Mouse (Mus musculus) heart, embryonic 12.5 days (tissue): ENCODE data around the gene Fam3c. TPM values are rescaled to one million over a fixed set of nuclear protein-coding genes. Genes with fewer than 3 reads are reported as not detected.

Experiments
- ATAC-seq: fragments of 200-750 bp; cut with Nextera tagmentation; 2 replicates; pipeline ENCODE4 v1.8.0; 2017; ENCODE audit warnings: moderate TSS enrichment, moderate library complexity; ENCODE audit not compliant: insufficient number of reproducible peaks, low FRiP score
- H3K27ac ChIP-seq: fragments of 300-500 bp; sonication (generic); 2 replicates; pipeline ENCODE4 v1.5.1; 2016; ENCODE audit warnings: mild to moderate bottlenecking, moderate library complexity; ENCODE audit not compliant: poor library complexity, severe bottlenecking
- H3K27me3 ChIP-seq: fragments of 300-500 bp; sonication (generic); replicated peaks from 2 replicates; pipeline ENCODE4 v1.6.1; 2016; ENCODE audit warnings: mild to moderate bottlenecking, moderate library complexity
- H3K36me3 ChIP-seq: fragments of 300-500 bp; sonication (generic); 2 replicates; pipeline ENCODE4 v1.6.1; 2016; ENCODE audit warnings: mild to moderate bottlenecking, moderate library complexity
- H3K4me1 ChIP-seq: fragments of 300-500 bp; sonication (generic); replicated peaks from 2 replicates; pipeline ENCODE4 v1.6.1; 2016; ENCODE audit warnings: mild to moderate bottlenecking
- H3K4me2 ChIP-seq: fragments of 300-500 bp; sonication (generic); 2 replicates; pipeline ENCODE4 v1.6.1; 2016; ENCODE audit warnings: mild to moderate bottlenecking, moderate library complexity
- H3K4me3 ChIP-seq: fragments of 300-500 bp; sonication (generic); 2 replicates; pipeline ENCODE4 v1.5.1; 2016; ENCODE audit warnings: mild to moderate bottlenecking
- H3K9ac ChIP-seq: fragments of 300-500 bp; sonication (generic); 2 replicates; pipeline ENCODE4 v1.6.1; 2016; ENCODE audit warnings: mild to moderate bottlenecking, moderate library complexity
- H3K9me3 ChIP-seq: fragments of 300-500 bp; sonication (generic); replicated peaks from 2 replicates; pipeline ENCODE4 v1.6.1; 2016; ENCODE audit warnings: mild to moderate bottlenecking, moderate library complexity
- WGBS: fragments of 180-500 bp; shearing (Covaris S2); methylation state at CpG from one replicate; pipeline ENCODE4 v1.1.7; 2016; 5-methylcytosine and 5-hydroxymethylcytosine counted together
- polyA plus RNA-seq: library from polyadenylated mRNA; unstranded; fragments of >200 nt; fragmentation: Nextera tagmentation; extraction: Ambion mirVana; gene quantifications from 2 replicates; pipeline ENCODE4 v1.2.1, GENCODE M21; 2016

The Fam3c gene
- 53.6 and 56.2 TPM in 2 replicates for polyA plus RNA-seq

DNA sequence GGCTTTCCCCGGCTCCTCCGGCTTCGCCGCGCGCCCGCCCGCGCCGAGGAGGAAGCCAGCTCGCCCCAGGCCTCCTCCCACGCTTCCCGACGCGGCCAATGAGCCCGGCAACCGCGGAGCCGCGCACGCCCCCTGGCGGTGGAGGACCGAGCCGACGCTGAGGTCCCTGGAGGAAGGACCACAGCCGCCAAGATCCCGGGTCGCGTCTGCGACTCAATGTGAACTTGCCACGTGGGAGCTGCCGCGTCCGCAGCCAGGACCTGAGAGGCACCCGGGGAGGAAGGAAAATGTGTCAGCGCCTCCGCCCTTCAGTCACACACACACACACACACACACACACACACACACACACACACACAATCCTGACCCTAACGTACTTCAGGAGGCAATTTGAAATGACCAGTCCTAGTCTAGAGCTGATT lies at the start of gene Fam3c:
Gene Fam3c, minus strand, starts transcription at position 158 of the 422 bp plus-strand sequence.
- under 1% methylated on average over 26 of the region's 38 CpGs for WGBS

DNA sequence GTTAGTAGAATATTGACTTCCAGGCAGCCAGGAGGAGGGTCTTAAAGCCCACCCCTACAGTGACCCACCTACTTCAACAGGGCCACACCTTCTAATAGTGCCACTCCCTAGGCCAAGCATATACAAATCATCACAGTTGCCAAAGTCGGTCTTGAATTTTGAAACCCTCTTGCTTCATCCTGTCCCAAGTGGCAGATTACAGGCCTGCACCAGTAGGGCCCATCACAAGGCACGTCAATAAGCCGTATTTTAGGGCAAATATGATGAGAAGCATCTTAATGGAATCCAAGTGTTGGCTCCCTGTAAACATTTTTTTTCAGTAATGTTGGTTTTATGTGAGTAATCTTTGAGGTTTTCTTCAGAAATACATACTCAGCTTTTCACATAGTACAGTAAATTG lies 49.0 kb upstream of the Fam3c start:
- Histone ChIP-seq H3K27me3 (no peaks in the 10 kb centered on the region), H3K9me3 (no peaks in the 10 kb centered on the region), H3K9ac (no peak overlapping the region), H3K4me2 (no peak overlapping the region), H3K27ac (no peak overlapping the region), H3K4me3 (no peak overlapping the region), H3K4me1 (no peaks in the 10 kb centered on the region), H3K36me3 (no peaks in the 10 kb centered on the region)
- ATAC-seq, result no peak
- 83% methylated on average over 3 of the region's 3 CpGs for WGBS

More for the DNA sequence above, at the start of gene Fam3c:
- Histone ChIP-seq H3K27ac (peak within 1 kb of the TSS; percentile 82), H3K27me3 (no peaks in the 10 kb centered on the region), H3K36me3 (no peaks in the 10 kb centered on the region), H3K4me1 (peaks cover 14% of the 10 kb centered on the region), H3K9ac (peak within 1 kb of the TSS; percentile 96), H3K4me3 (peak within 1 kb of the TSS; percentile 92), H3K4me2 (peak within 1 kb of the TSS; percentile 84), H3K9me3 (no peaks in the 10 kb centered on the region)
- ATAC-seq, result peak; percentile 93

DNA sequence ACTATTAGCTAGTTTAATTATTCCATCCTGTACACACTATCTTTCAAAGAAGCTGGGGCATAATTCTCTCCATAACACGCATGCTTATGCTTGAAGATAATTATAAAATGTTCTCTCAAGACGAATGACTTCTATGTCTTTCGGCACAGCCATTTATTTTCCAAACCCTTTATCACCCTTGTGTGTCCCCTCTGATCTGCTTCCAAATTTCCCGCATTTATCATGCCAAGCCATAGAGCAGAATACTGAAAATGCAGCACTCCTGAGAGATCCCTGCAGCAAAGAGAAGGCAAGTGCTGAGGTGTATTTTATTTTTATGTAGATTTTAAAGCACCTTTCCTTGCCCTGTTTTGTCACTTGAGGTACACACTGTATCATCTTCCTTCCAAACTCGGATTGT lies 47.7 kb upstream of the Fam3c start:
- 69% methylated on average over 5 of the region's 5 CpGs for WGBS
- Histone ChIP-seq H3K4me2 (no peak overlapping the region), H3K4me1 (no peaks in the 10 kb centered on the region), H3K27me3 (no peaks in the 10 kb centered on the region), H3K4me3 (no peak overlapping the region), H3K9ac (no peak overlapping the region), H3K27ac (no peak overlapping the region), H3K9me3 (no peaks in the 10 kb centered on the region), H3K36me3 (no peaks in the 10 kb centered on the region)
- ATAC-seq, result no peak

DNA sequence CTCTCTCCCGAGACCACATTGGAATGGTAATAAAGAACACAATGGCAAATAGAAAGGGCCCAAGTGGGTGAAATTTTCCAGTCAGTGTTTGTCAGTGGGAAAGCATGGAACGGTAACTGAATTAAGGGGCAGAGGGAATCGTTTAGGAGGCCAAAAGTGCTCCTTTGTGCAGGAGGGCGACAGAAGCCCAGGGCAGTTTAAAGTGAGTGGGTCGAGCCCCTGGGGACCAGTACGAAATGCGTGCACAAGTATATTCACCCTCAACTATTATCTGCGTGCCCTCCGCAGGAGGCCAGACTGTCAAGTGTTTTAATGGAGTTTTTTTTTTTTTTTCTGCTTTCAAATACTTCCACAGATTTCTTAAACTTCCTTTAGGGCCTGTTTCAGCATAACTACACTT lies 47.3 kb upstream of the Fam3c start:
- H3K4me2 ChIP-seq, result no peak overlapping the region
- H3K4me3 ChIP-seq, result no peak overlapping the region
- no peak overlapping the region for H3K9ac ChIP-seq
- H3K27me3 ChIP-seq, result no peaks in the 10 kb centered on the region
- ATAC-seq, result no peak
- 82% methylated on average over 9 of the region's 9 CpGs for WGBS
- no peaks in the 10 kb centered on the region for H3K9me3 ChIP-seq
- H3K4me1 ChIP-seq, result no peaks in the 10 kb centered on the region
- no peak overlapping the region for H3K27ac ChIP-seq
- no peaks in the 10 kb centered on the region for H3K36me3 ChIP-seq

DNA sequence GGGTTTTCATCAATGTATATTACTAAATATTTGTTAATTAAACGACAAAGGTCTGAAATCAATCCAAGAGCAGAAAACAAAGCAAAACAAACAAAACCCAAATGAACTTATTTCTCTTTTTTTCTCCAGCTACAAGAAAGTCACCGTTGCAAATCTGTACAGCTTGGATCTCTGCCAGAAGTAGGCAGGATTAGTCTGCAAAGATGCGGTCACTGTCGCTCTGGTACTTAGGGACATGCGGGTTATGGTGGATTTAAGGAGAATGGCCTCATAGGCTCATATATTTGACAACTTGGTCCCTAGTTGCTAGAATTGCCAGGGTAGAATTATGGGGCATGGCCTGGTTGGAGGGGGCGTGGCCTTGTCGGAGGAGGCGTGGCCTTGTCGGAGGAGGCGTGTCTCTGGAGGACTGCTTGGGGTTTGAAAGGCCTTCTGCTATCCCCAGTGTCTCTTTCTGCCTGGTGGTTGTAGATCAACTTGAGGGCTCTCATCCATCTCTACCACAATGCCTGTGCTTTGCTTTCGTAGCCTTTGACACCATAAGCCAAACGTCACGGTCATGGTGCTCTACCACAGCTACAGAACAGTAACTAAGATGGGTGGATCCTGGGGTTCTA lies 46.6 kb upstream of the Fam3c start:
- Histone ChIP-seq H3K9ac (no peak overlapping the region), H3K4me1 (no peaks in the 10 kb centered on the region), H3K36me3 (no peaks in the 10 kb centered on the region), H3K27me3 (no peaks in the 10 kb centered on the region), H3K4me3 (no peak overlapping the region), H3K4me2 (no peak overlapping the region), H3K27ac (no peak overlapping the region), H3K9me3 (no peaks in the 10 kb centered on the region)
- ATAC-seq, result no peak
- 73% methylated on average over 13 of the region's 13 CpGs for WGBS

DNA sequence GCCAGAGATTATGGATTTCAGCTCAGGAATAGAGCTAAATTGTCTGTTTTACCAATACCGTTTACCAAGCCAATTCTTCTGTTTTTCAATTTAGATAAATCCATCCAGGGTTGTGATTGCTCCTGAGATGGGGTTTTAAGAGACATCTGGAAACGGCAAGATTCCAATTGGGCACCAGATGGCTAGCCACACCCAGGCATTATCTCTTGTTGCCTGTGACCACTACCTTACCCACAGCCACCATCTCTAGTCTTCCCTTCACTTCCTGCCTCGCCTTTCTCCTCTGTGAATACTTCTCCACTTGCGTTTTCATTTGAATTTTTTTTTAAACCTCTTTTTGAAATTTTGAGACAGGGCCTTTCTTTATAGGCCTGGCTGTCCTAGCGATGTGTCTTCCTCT lies 46.0 kb upstream of the Fam3c start:
- no peak for ATAC-seq
- Histone ChIP-seq H3K4me1 (no peaks in the 10 kb centered on the region), H3K4me3 (no peak overlapping the region), H3K36me3 (no peaks in the 10 kb centered on the region), H3K4me2 (no peak overlapping the region), H3K9me3 (no peaks in the 10 kb centered on the region), H3K9ac (no peak overlapping the region), H3K27ac (no peak overlapping the region), H3K27me3 (no peaks in the 10 kb centered on the region)
- WGBS, result 62% methylated on average over 5 of the region's 5 CpGs

DNA sequence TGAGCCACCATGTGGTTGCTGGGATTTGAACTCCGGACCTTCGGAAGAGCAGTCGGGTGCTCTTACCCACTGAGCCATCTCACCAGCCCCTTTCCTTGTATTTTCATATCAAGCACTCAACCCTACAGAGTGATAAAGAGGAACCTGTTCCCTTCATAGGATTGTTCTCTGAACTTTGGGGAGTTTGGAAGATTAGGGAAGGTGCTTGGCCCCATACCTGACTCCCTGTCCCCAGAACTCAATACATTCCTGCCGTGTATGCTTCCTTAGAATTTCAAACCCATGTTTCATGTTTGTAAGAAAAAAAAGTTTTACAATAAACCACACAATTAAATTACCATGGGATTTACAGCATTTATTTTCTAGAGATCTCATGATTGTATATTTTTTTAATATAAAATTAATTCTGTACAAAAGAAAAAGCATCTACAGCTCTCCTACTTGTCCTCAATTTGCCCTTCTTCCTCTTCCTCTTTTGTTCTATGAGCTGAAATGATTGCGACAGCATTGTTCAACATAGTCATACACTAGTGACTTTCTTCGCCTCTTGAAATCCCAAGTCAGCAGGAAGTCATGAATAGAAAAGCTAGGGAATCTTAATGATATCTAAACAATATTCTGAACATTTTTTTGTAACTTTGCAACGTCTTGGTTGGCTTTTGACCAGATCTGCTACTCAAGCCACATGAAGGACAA lies 42.2 kb upstream of the Fam3c start:
- WGBS, result 86% methylated on average over 7 of the region's 7 CpGs

DNA sequence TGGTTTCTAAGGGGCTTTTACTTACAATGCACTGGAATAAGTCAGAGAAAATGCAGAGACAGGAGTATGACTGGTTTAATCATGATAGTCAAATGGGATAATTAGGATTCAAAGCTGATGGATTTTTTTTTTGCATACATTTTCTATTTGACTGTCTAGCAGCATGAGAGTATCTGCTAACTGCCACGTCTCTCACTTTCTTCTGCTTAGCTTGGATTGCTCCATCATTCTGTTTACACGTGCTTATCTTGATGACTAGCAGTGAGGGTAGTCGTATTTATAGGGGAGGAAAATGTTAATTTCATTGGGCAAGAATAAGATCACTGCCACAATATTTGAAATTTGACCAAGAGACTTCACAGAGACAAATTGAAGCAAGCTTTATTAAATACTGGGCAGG lies 39.2 kb upstream of the Fam3c start:
- Histone ChIP-seq H3K9me3 (no peaks in the 10 kb centered on the region), H3K9ac (no peak overlapping the region), H3K36me3 (no peaks in the 10 kb centered on the region), H3K27me3 (no peaks in the 10 kb centered on the region), H3K4me2 (no peak overlapping the region), H3K4me1 (0 out of 2 replicates have a peak, but pooled peaks cover 4% of the 10 kb centered on the region), H3K27ac (no peak overlapping the region), H3K4me3 (no peak overlapping the region)
- ATAC-seq, result no peak
- WGBS, result 40% methylated on average over 3 of the region's 3 CpGs

More for the DNA sequence above, 42.2 kb upstream of the Fam3c start:
- H3K4me3 ChIP-seq, result no peak overlapping the region
- H3K27ac ChIP-seq, result no peak overlapping the region
- no peaks in the 10 kb centered on the region for H3K9me3 ChIP-seq
- H3K27me3 ChIP-seq, result no peaks in the 10 kb centered on the region
- H3K9ac ChIP-seq, result no peak overlapping the region
- H3K4me2 ChIP-seq, result no peak overlapping the region
- H3K36me3 ChIP-seq, result no peaks in the 10 kb centered on the region
- no peak for ATAC-seq
- no peaks in the 10 kb centered on the region for H3K4me1 ChIP-seq

DNA sequence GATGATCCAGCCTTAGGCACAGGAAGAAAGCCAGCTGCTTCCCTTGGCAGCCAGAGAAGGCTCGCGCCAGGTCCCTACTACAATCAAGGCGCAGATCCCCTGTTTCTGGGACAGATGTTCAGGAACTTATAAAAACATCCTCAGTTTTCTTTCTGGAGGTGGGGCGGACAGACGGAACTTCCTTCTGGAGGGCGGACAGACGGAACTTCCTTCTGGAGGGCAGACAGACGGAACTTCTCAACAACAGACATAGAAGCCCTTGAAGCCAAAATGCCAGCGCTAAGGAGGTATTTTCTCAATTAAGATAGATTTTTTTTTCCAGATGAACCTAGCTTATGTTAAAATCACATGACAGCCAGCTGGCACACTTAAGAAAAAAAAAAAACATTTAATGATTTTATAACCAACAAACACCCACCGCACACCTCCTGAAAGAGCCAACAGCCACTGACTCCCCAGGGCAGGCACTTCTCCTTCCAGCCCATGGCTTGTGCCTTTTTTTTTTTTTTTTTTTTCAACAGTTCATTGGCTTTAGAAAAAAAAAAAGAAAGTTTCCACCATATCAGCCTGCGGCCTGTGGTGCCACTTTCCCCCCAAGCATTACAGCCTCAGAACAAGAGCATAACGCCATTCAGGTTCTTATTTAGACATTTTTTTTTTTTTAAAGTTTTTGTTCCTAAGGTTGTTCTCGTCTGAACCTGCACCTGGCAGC lies 34.8 kb upstream of the Fam3c start:
- H3K4me3 ChIP-seq, result no peak overlapping the region
- H3K9ac ChIP-seq, result no peak overlapping the region
- 0 out of 2 replicates have a peak, but pooled peaks cover 4% of the 10 kb centered on the region for H3K4me1 ChIP-seq
- H3K27ac ChIP-seq, result no peak overlapping the region
- no peaks in the 10 kb centered on the region for H3K36me3 ChIP-seq
- 68% methylated on average over 13 of the region's 13 CpGs for WGBS
- H3K4me2 ChIP-seq, result no peak overlapping the region
- ATAC-seq, result no peak
- no peaks in the 10 kb centered on the region for H3K9me3 ChIP-seq
- no peaks in the 10 kb centered on the region for H3K27me3 ChIP-seq

DNA sequence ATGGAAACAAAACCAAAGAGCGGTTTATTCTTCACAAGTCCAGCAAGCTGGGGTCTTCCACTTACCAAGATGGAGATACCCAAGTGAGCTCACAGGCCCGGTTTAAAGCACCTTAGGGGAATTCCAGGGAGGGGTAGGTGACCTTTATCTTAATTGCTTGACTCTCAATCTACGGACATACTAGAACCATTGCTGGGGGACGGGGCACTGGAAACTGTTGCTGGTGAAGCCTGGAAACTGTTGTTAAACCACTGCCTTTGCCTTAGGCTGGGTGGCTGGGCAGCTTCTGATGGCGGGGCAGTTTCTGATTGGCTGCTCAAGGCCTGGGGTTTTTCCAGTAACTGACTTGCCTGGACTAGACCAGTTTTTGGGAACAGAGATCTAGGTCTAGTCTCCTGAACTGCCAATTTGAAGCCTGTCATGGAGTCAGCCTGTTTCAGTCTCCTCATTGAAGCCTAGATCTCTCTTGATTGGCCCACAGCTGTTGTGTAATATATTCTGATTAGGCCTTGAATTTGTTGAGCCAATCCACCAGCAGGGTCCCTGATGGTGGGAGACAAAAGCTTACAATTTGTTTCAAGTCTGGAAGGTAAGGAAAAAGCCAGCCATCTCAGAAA lies 29.3 kb upstream of the Fam3c start:
- ATAC-seq, result no peak
- Histone ChIP-seq H3K9ac (no peak overlapping the region), H3K27me3 (no peaks in the 10 kb centered on the region)

DNA sequence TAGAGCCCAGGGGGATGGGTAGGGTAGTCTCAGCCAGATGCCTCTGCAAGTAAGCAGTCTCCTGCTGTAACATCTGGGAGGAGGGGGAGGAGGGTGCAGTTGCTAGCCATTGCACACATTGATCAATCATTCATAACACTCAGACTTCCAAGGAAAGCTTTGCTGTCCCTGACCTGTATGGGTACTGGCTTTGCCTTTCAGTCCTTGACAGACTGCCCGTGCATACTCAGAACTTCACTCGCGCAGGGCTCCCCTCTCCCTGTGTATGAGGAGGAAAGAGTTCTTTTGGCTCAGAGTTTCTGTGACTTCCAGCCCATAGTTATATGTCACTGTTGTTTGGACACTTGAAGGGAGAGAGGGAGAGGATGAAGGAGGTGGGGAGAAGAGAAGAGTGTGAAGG lies 24.2 kb upstream of the Fam3c start:
- H3K4me3 ChIP-seq, result no peak overlapping the region
- no peak for ATAC-seq
- no peak overlapping the region for H3K9ac ChIP-seq
- no peak overlapping the region for H3K4me2 ChIP-seq
- no peaks in the 10 kb centered on the region for H3K9me3 ChIP-seq
- H3K36me3 ChIP-seq, result no peaks in the 10 kb centered on the region
- 80% methylated on average over 3 of the region's 3 CpGs for WGBS
- H3K4me1 ChIP-seq, result no peaks in the 10 kb centered on the region
- H3K27me3 ChIP-seq, result no peaks in the 10 kb centered on the region
- no peak overlapping the region for H3K27ac ChIP-seq

More for the DNA sequence above, 29.3 kb upstream of the Fam3c start:
- no peaks in the 10 kb centered on the region for H3K4me1 ChIP-seq
- no peak overlapping the region for H3K27ac ChIP-seq
- no peak overlapping the region for H3K4me3 ChIP-seq
- H3K36me3 ChIP-seq, result no peaks in the 10 kb centered on the region
- WGBS, result 83% methylated on average over 5 of the region's 5 CpGs
- H3K4me2 ChIP-seq, result no peak overlapping the region
- no peaks in the 10 kb centered on the region for H3K9me3 ChIP-seq
